Mouse (Mus musculus) embryonic stem cell, embryonic (primary cell): Measurements from ENCODE around the gene Cabp4.

Experiments
- CTCF ChIA-PET, 4 experiments: fragments of 300-600 bp in 2 of 4; fragments of 350-600 bp in 2 of 4; sonication (Branson Sonifier 250); formaldehyde crosslinking; loops; one replicate each; lab custom pipeline; 2022; ENCODE audit warnings: inconsistent platforms in 2 of 4; lab: Charles Lee
- POLR2A ChIA-PET, 4 experiments: fragments of 300-600 bp in 2 of 4; fragments of 350-600 bp in 2 of 4; sonication (Branson Sonifier 250); formaldehyde crosslinking; loops; one replicate each; lab custom pipeline; 2022; ENCODE audit warnings: antibody characterized with exemption in 4 of 4, inconsistent platforms in 1 of 4; lab: Charles Lee

Cabp4 gene

DNA sequence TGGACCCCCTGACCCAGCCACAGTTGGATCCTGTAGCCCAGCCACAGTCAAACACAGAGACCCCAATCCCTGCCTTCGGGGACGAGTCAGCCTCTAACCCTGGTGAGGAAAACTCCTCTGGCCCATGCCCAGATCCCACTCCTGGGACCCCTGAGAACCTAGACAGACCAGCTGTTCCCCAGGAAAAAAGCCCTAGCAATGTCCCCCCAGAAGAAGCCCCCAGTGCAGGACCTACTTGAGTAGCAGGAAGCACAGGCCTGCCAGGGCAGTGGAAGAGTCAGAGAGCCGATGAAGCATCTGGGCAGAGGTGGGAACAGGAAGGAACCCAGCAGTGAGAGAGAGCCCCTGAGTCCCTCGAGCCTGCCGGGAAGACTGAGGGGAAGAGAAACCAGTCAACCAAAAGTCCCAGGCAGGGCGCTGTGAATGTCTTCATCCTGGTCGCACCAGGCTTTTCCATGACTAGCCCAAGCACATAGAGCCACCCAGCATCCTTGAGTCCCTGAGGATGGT, at the start of gene Cabp4:
TSS of gene Cabp4 (minus strand) at position 275 of the 510 bp plus-strand sequence.
- ChIA-PET POLR2A (interaction anchor here in 2 of 4 experiments (1.0 to 9.5 kb wide), 5 partner anchors 11 to 88 kb away, joined by 3 to 67 read pairs (median 3); partner anchors contain the start of genes Aip (in 1 of the 2), Carns1 (in 1 of the 2) and Cdk2ap2 (in 1 of the 2)), CTCF (no interaction called here)

DNA sequence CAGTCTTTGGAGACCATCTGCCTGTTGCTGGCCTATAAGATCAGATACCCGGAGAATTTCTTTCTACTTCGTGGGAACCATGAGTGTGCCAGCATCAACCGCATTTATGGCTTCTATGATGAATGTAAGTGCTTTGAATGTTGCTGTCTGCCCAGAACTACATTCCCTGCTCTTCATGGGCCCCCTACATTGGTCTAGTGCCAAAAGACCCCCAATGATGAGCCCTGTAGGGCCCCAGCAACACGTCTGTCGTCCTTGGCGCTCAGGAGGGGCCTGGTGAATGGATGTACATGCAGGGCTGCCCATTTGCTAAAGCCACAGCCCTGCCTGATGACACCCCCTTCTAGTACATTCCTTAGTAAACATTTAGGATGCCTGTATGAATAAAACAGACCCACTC, 49.3 kb upstream of the Cabp4 start:
- CTCF ChIA-PET, result interaction anchor here in 2 of 4 experiments (0.5 to 2.3 kb wide), 5 partner anchors 8 to 67 kb away, joined by 3 to 15 read pairs (median 11); partner anchors contain the start of genes Aip (in 1 of the 2), Pold4 (in 1 of the 2) and Rad9a (in 1 of the 2)
- POLR2A ChIA-PET, result interaction anchor here (0.6 to 5.1 kb wide), 32 partner anchors 8 to 193 kb away, joined by 3 to 72 read pairs (median 8); partner anchors contain the start of genes Rad9a (in 4 of the 4), Rps6kb2 (in 2 of the 4), AC109138.7 (in 1 of the 4) and Aip (in 1 of the 4)

DNA sequence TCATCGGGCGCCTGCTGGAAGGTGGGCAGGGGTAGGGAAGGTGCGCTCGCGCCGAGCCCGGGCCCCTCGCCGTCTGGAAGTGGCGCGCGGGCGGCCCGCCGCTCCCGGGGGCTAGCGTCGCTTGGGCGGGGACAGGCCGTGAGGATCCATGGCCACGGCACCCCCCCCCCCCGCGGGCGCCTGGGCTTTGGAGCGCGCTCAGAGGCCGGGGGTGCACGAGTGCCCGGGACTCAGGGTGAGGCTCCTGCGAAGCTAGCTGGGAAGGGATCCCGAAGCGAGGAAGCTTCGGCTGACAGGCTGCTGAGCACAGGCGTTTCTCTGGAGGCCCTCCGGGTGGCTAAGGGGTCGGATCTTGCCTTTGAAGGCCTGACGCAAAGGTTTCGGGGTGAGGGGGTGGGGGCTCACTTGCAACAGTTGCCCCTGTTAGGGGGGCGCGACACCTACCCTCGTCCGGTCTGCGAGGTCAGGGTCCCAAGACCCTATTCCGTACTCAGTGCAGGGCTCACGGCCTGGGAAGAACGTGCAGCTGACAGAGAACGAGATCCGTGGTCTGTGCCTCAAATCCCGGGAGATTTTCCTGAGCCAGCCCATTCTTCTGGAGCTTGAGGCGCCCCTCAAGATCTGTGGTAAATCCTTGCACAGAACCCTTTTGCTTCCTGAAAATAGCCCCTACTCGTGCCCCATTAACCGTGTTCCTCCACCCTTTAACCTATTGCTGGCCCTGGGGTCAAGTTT, 48.6 kb upstream of the Cabp4 start:
- POLR2A ChIA-PET, result interaction anchor here (0.5 to 5.1 kb wide), 89 partner anchors 9 to 1549 kb away, joined by 3 to 72 read pairs (median 5); partner anchors contain the start of genes Rad9a (in 4 of the 4), AC109138.7 (in 3 of the 4), Aip (in 3 of the 4) and Cdk2ap2 (in 3 of the 4)
- CTCF ChIA-PET, result interaction anchor here (0.5 to 2.8 kb wide), 51 partner anchors 9 to 474 kb away, joined by 3 to 16 read pairs (median 5); partner anchors contain the start of genes Rad9a (in 4 of the 4), Carns1 (in 2 of the 4), Pold4 (in 2 of the 4) and Aip (in 1 of the 4)

DNA sequence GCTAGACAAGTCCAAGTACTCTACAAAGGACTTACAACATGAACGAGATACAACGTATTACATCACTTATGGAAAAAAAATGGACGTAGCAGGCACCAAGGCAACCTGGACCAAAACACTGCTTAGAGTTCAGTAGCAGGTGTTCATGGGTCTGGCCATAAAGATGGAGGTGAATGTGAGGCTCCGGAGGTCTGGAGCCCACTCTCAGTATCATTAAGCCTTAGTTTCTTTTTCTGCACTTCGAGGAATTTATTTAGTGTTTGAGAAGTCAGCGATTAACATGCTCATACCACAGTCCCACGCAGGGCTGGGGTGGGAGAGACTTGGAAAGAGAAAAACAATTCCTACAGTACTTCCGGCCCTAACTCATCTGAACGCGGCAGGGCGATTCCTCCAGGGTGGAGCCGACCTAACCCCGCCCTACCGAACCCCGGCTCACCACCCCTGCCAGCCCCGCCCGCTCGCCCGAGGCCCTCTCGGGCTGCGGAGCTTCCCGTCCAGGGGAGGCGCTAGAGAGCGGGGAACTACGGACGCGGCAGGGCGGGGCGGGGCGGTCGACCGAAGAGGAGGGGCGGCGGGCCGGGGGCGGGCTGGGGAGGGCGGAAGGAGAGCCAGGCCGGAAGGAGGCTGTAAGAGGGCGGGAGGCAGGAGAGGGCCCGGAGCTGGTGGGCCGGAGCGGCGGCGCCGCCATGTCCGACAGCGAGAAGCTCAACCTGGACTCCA, 47.9 kb upstream of the Cabp4 start, which contains the start of gene Ppp1ca:
TSS of gene Ppp1ca (plus strand) at position 538 of the 723 bp plus-strand sequence.
- ChIA-PET CTCF (interaction anchor here (0.6 to 2.8 kb wide), 52 partner anchors 9 to 473 kb away, joined by 3 to 16 read pairs (median 5); partner anchors contain the start of genes Rad9a (in 4 of the 4), Carns1 (in 2 of the 4), Cdk2ap2 (in 2 of the 4) and Pold4 (in 2 of the 4)), POLR2A (interaction anchor here (0.6 to 5.1 kb wide), 79 partner anchors 9 to 813 kb away, joined by 3 to 72 read pairs (median 5); partner anchors contain the start of genes Rad9a (in 4 of the 4), AC109138.7 (in 3 of the 4), Aip (in 3 of the 4) and Cdk2ap2 (in 3 of the 4))

DNA sequence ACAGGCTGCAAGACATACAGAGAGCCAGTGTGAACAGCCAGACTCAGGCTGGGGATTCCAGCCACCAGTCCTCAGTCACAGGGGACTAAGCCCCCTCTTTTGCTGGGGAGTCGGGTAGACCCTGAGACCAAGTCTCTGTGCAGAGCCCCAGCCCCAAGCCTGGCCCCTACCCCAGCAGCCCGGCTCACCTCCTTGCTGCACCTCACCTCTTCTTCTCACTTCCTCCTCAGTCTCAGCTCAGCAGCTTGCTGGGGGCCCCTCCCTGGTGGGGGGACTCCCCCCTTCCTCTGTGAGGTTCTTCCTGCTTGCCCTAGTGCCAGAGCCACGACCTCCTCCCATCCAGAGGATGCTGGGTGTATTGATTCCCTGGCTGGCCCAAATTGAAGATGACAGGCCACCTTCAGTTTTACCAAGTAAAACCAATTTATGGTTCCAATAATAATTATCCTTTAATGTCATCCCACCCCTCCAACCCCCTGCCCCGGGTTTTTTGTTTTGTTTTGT, 47.0 kb upstream of the Cabp4 start, which contains the start of gene Tbc1d10c:
TSS of gene Tbc1d10c (minus strand) at position 454 of the 504 bp plus-strand sequence.
- ChIA-PET CTCF (interaction anchor here in 3 of 4 experiments (1.1 to 2.8 kb wide), 7 partner anchors 10 to 140 kb away, joined by 5 to 12 read pairs (median 7); partner anchors contain the start of genes Cdk2ap2 (in 1 of the 3) and Rad9a (in 1 of the 3)), POLR2A (interaction anchor here in 3 of 4 experiments (0.7 to 5.1 kb wide), 15 partner anchors 8 to 148 kb away, joined by 3 to 72 read pairs (median 8); partner anchors contain the start of genes Rad9a (in 2 of the 3), Aip (in 1 of the 3), Carns1 (in 1 of the 3) and Rps6kb2 (in 1 of the 3))

DNA sequence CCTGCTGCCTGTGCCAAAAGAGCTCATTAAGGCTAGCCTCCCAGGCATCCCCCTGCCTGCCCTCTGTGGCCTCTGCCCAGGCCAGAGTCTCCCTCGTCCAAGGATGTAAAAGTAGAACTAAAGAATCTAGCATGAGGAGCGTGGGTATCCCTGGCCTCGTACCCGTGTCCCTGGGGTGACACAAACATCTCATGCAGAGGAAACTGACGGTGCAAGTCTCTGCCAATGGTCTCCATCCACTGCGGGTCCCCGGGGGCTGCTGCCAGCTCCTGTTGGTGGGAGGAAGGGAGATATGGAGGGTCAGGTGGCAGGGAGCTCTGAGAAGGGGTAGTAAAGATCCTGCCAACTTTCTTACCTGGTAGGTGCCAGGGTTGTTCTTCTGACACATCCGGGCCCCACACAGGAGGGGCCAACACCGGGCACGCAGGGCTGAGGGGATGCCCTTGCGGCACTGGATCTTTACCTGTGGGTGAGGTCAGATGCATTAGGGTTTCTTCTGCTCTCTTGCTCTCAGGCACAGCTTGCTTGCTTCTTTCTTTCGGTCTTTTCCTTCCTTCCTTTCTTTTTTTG, 45.3 kb upstream of the Cabp4 start:
- ChIA-PET CTCF (no interaction called here), POLR2A (interaction anchor here in 3 of 4 experiments (0.9 to 9.3 kb wide), 9 partner anchors 10 to 177 kb away, joined by 3 to 47 read pairs (median 5); partner anchors contain the start of genes Rad9a (in 2 of the 3), Cdk2ap2 (in 1 of the 3), Gstp2 (in 1 of the 3) and Ndufv1 (in 1 of the 3))

DNA sequence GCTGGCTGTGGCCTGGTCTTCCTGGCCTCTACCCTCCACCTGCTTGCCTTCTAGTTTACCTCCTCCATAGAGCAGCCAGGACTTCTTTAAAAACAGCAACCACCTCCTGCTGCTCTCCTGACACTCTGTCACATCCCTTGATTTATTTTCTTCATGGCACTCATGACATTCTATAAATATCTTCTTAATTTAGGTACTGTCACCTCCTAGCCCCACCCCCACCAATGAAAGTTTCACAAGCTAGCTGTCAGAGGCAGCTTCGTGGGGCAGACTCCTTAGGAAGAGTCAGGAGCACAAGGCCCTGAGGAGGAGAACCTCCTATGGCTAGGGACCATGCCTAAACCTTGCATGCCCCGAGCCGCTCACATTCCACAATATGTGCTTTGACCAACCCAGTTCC, 43.5 kb upstream of the Cabp4 start:
- POLR2A ChIA-PET, result interaction anchor here in 2 of 4 experiments (0.6 to 9.3 kb wide), 12 partner anchors 10 to 284 kb away, joined by 3 to 43 read pairs (median 6); partner anchors contain the start of genes Rad9a (in 2 of the 2), Carns1 (in 1 of the 2) and Rps6kb2 (in 1 of the 2)

DNA sequence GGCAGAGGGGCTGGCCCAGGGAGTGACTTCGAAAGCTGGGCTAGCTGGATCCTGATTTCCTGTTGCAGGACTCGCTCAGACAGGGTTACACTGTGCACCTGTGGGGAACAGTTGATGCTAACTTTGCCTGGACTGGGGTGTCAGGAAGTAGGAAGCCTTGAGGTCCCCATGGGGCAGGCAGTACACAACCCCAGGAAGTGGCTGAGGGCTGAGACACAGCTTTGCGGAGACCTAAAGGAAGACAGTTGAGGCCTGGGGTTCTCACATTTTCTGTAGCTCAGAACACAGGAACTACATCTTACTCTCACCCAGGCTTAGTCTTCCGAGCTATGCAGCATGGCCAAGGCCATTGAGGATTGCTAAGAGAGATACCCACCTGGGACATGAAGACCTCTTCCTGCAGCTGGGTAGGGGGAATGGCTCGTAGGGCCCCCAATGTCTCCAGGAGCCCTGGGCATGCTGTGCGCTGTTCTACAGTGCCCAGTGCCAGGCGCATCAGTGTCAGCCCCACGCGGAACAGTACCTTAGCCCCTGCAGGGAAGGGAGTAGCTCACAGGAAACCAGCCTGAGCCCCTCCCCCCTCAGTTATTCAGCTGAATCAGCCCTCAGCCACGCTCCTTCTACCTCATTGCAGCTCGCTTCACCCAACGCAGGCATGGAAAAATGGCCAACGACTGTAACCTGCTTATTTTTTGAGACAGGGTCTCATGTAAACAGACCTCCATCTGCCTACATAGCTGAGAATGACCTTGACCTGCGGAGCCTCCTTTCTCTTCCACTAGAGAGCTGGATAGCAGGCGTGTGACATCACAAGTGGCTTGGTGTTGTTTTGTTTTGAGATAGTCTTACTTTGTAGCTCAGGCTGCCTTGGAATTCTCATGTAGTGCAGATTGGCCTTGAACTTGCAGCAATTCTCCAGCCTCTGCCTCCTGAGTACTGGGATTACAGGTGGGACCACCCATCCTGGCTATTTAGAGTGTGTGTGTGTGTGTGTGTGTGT, 41.4 kb upstream of the Cabp4 start:
- ChIA-PET POLR2A (interaction anchor here (0.6 to 9.3 kb wide), 62 partner anchors 8 to 343 kb away, joined by 3 to 47 read pairs (median 4); partner anchors contain the start of genes Aip (in 2 of the 4), Carns1 (in 2 of the 4), Cdk2ap2 (in 2 of the 4) and Gstp2 (in 2 of the 4)), CTCF (interaction anchor here in 3 of 4 experiments (0.7 to 3.1 kb wide), 14 partner anchors 9 to 166 kb away, joined by 3 to 11 read pairs (median 4); partner anchors contain the start of gene Carns1 (in 2 of the 3))

More for the DNA sequence above, 43.5 kb upstream of the Cabp4 start:
- CTCF ChIA-PET, result interaction anchor here in 2 of 4 experiments (0.6 to 0.7 kb wide), 2 partner anchors 14 kb away, joined by 3 read pairs; partner anchors contain the start of gene Rad9a (in 1 of the 2)

DNA sequence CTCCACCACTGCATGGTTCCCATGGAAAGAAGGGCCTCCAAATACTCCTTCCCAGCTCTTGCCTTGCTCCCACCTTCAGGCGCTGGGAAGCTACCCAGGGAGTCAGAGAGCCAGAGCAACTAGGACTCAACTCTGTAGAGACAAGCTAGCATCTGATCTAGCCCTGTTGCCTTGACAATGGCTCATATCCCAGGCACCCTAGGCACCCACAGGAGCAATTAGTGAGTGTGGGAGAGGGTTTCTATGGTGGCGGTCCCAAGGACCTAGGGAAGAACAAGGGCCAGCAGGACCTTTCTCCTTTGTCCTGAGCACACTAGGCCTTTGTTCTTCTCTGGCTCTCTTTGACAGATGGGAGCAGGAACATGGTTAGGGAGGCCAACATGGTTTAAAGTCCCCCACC, 39.9 kb upstream of the Cabp4 start:
- ChIA-PET POLR2A (interaction anchor here in 3 of 4 experiments (0.7 to 9.3 kb wide), 10 partner anchors 10 to 87 kb away, joined by 3 to 47 read pairs (median 24); partner anchors contain the start of genes Aip (in 1 of the 3), Carns1 (in 1 of the 3), Cdk2ap2 (in 1 of the 3) and Rad9a (in 1 of the 3)), CTCF (interaction anchor here in 2 of 4 experiments (2.2 to 3.1 kb wide), 3 partner anchors 13 to 14 kb away, joined by 5 to 11 read pairs (median 11); no protein-coding TSS in a partner anchor)

DNA sequence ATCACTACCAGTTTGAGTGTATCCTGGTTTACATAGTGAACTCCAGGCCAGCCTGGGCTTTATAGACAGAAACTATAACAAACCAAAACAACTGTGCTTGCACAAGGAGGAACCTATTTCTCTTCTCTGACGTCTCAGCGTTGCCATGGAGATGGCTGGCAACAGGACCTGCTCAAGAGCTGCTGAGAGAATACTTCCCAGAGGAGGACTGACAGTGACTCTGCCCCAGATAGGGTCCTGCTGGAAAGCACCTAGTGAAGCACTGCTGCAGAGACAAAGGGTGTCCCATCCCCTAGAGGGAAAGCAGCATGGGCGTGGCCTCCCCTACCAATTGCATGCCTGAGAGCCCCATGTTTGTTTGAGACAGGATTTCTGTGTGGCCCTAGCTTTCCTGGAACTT, 38.1 kb upstream of the Cabp4 start:
- ChIA-PET POLR2A (interaction anchor here in 2 of 4 experiments (0.5 to 9.3 kb wide), 12 partner anchors 8 to 327 kb away, joined by 3 to 47 read pairs (median 6); partner anchors contain the start of genes Carns1 (in 1 of the 2), Ppp1ca (in 1 of the 2), Rad9a (in 1 of the 2) and Rps6kb2 (in 1 of the 2)), CTCF (interaction anchor here in 3 of 4 experiments (0.6 to 1.4 kb wide), 4 partner anchors 10 to 829 kb away, joined by 3 to 9 read pairs (median 6); partner anchors contain the start of genes AC109138.7 (in 1 of the 3), Clcf1 (in 1 of the 3) and Ppp1ca (in 1 of the 3))

DNA sequence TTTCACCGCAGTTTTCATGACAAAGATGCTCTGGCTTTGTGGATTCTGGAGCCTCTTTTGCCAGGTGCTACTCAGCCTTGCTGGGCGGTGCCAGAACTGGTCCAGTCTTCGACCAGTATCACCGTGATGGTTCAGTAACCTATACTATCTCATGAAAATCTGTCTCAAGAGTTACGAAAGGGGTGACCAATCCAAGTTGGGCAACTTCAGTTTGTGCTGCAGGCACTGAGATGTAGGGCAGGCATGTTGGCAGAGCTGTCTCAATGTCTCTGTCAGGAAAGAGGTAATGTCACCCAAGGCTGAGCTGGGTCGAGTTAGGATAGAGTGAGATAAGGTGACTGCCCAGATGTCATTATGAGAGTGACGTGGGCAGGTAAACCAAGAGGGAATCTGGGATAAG, 36.6 kb upstream of the Cabp4 start:
- CTCF ChIA-PET, result interaction anchor here in 2 of 4 experiments (0.6 to 1.4 kb wide), 3 partner anchors 11 to 214 kb away, joined by 3 to 7 read pairs (median 4); no protein-coding TSS in a partner anchor
- POLR2A ChIA-PET, result interaction anchor here in 2 of 4 experiments (0.8 to 9.3 kb wide), 9 partner anchors 10 to 59 kb away, joined by 3 to 43 read pairs (median 4); partner anchors contain the start of genes Ppp1ca (in 2 of the 2) and Rad9a (in 1 of the 2)

DNA sequence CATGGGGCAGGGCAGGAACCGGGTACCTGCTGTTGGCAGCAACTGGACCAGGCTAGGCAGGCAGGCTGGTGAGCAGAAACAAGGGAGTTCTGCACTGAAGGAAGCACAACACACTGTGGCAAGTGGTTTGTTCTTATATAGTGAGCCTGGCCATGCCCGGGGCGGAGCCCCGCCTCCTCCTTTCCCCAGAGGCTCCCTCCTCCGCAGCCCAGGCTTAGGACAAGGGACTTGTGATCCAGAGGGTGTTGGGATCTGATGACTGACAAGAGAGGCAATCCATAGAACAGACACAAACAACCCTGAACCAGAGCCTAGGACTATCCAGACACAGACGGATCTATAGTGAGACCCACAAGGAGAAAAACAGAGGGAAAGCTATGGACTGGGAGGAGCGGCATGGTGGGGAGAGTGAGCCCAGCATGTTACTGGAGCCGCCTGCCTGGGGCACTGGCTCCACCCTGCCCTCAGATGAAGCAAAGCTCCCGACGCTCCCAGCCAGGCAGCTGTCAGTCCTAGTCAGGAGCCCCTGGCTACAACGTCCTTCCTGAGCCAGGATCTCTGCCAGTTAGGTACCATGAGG, 31.6 kb upstream of the Cabp4 start, which contains the start of gene Carns1:
TSS of gene Carns1 (minus strand) at position 112 of the 580 bp plus-strand sequence.
- POLR2A ChIA-PET, result interaction anchor here in 3 of 4 experiments (0.6 to 4.8 kb wide), 20 partner anchors 8 to 119 kb away, joined by 3 to 35 read pairs (median 4); partner anchors contain the start of genes Ppp1ca (in 2 of the 3), Rad9a (in 2 of the 3), Rps6kb2 (in 2 of the 3) and Aip (in 1 of the 3)
- CTCF ChIA-PET, result interaction anchor here in 3 of 4 experiments (0.6 to 1.7 kb wide), 8 partner anchors 10 to 163 kb away, joined by 3 to 7 read pairs (median 4); partner anchors contain the start of genes Ppp1ca (in 2 of the 3), Aip (in 1 of the 3) and Ndufv1 (in 1 of the 3)

DNA sequence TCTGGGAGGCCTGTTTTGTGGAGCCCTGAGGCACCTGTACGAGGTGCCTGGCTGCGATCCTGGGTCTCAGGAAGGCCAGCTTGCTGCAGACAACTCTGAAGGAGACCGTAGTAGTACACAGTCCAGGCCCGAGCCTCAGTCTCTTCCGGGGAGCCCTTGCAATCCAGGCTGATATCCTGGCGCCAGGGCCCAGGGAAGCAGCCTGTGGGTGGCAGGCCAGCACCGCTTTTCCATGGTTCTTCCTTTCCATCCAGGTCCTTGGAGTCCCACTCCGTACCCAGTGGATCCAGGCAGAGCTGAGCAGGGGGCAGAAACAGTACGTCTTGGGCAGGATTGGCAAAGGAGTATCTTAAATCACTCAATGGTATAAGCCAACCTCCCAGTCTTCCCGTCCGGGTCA, 29.1 kb upstream of the Cabp4 start:
- ChIA-PET CTCF (interaction anchor here in 2 of 4 experiments (0.7 to 2.6 kb wide), 6 partner anchors 10 to 160 kb away, joined by 3 to 7 read pairs (median 4); partner anchors contain the start of genes Aip (in 1 of the 2) and Rps6kb2 (in 1 of the 2)), POLR2A (interaction anchor here in 3 of 4 experiments (0.8 to 4.9 kb wide), 16 partner anchors 9 to 160 kb away, joined by 3 to 47 read pairs (median 4); partner anchors contain the start of genes Cdk2ap2 (in 2 of the 3), Ppp1ca (in 2 of the 3), Rps6kb2 (in 2 of the 3) and Gstp2 (in 1 of the 3))
